Mouse (Mus musculus) thymus, adult 2 months (tissue): ENCODE measurements at regions not wholly inside any gene's neighbourhood (a gene's known extent, or its start where the extent isn't known, plus 50 kb on each side); places are given as distances from the start of the nearest gene placed in this dataset.

Experiments
- DNase-seq: peaks from one replicate; pipeline ENCODE4 v3.0.0; 2021
- H3K27ac ChIP-seq: fragments of 200-500 bp; 2 replicates; pipeline ENCODE4 v1.5.1; 2012; ENCODE audit warnings: low read length, control low read depth; ENCODE audit not compliant: control insufficient read depth, insufficient read depth
- H3K27me3 ChIP-seq: fragments of 200-500 bp; 2 replicates; pipeline ENCODE4 v1.6.1; 2012; ENCODE audit warnings: mild to moderate bottlenecking, low read length, moderate library complexity, mixed read lengths; ENCODE audit not compliant: control insufficient read depth, insufficient read depth
- H3K36me3 ChIP-seq: fragments of 200-500 bp; 2 replicates; pipeline ENCODE4 v1.6.1; 2012; ENCODE audit warnings: mild to moderate bottlenecking, low read length, moderate library complexity; ENCODE audit not compliant: control insufficient read depth, insufficient read depth
- H3K4me1 ChIP-seq: fragments of 200-500 bp; replicated peaks from 2 replicates; pipeline ENCODE4 v1.6.1; 2012; ENCODE audit warnings: low read length; ENCODE audit not compliant: control insufficient read depth, insufficient read depth
- H3K4me3 ChIP-seq: fragments of 200-500 bp; 2 replicates; pipeline ENCODE4 v1.5.1; 2012; ENCODE audit warnings: mild to moderate bottlenecking, low read length, control low read depth, moderate library complexity; ENCODE audit not compliant: control insufficient read depth, insufficient read depth
- CTCF ChIP-seq: fragments of 200-500 bp; IDR thresholded peaks from 2 replicates; pipeline ENCODE4 v1.5.1; 2012; ENCODE audit warnings: mild to moderate bottlenecking, control low read depth, low read length, moderate library complexity, borderline replicate concordance; ENCODE audit not compliant: control insufficient read depth, poor library complexity, insufficient read depth; ENCODE audit errors: extremely low read depth
- POLR2A ChIP-seq: fragments of 200-500 bp; IDR thresholded peaks from 2 replicates; pipeline ENCODE4 v1.6.1; 2012; ENCODE audit warnings: mild to moderate bottlenecking, low read length, control low read depth, moderate library complexity; ENCODE audit not compliant: control insufficient read depth, poor library complexity, insufficient read depth; ENCODE audit errors: extremely low read depth
- WGBS: fragments of 180-500 bp; shearing (Covaris S2); methylation state at CpG from one replicate; pipeline ENCODE4 v1.1.7; 2018; 5-methylcytosine and 5-hydroxymethylcytosine counted together

DNA sequence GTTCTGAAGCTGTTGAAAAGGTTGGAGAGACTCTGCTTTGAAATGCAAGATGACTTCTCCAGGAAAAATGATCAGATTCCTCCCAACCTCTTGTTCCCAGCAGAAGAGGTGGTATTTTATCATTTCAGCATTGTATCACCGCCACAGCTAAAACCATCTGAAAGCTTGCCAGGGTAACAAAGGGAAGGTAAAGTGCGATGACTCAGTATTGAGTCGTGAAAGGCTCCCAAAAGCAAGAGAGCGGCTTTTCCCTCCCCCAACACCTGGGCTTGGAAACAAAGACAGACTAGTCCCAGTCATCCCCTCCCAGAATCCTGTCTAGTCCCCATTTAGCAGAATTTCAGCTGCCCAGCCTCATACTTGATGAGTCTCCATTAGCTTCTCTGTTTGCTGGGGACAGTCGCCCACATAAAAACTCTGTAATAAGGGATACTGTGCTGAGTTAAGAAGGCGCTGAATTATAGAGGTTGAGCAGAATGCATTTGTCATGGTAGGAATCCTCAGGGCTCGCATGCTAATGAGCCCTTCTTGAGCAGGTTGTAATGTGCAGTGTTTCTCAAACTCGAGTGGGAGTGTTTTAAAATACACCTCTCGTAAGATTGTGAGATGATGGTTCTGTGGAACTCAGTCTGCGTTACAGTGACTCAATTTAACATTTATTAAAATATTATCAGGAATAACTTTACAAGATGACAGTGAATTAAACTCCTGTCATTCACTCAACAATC lies 125.8 kb upstream of the Stx16 start:
- no peak for TF ChIP-seq POLR2A
- no peak for TF ChIP-seq CTCF
- H3K4me1 ChIP-seq = no peaks in the 10 kb centered on the region
- DNase-seq = no peak
- 47% methylated on average over 10 of the region's 10 CpGs for WGBS
- no peaks in the 10 kb centered on the region for H3K27me3 ChIP-seq
- H3K4me3 ChIP-seq = no peak overlapping the region
- no peaks in the 10 kb centered on the region for H3K36me3 ChIP-seq
- H3K27ac ChIP-seq = no peak overlapping the region

DNA sequence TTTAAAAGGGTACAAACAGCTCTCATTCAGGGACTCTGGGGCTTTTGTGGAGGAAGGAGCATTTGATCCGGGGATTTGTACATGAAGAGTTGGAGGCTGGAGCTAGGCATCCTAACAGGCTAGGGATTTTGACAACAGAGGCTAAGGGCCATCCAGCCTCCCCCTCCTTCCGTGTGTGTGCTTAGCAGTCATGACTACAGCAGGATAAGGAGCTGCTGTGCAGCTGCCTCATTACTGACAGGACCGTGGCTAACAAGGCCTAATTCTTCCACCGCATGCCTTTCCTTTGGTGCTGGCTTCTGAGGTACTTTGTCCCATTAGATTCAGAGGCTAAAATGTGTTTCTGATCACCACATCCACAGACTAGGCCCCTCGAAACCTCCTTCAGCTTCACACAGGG lies 110.0 kb upstream of the Stx16 start:
- TF ChIP-seq CTCF (no peak), POLR2A (no peak)
- Histone ChIP-seq H3K27me3 (no peaks in the 10 kb centered on the region), H3K36me3 (no peaks in the 10 kb centered on the region), H3K27ac (no peak overlapping the region), H3K4me3 (no peak overlapping the region), H3K4me1 (no peaks in the 10 kb centered on the region)
- WGBS = 90% methylated on average over 5 of the region's 5 CpGs
- no peak for DNase-seq

DNA sequence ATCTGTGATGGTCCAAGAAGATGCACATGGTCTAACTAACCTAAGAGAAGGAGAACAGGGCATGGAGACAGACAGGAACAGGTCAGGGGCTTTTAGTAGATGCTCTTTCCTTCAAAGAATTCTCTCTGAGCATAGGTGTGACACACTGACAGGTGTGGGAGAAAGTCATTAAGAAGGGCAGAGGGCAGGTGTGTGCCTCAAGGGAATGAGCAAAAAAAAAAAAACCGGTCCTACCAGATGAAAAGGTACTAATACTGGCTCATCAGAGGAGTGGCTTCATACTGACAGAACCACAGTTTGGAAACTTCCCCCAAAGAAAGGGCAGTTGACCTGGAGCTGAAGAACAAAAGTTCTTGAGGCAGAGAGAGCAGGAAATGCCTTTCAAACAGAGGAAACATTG lies 105.3 kb upstream of the Stx16 start:
- 54% methylated on average over 1 of the region's 1 CpGs for WGBS
- no peaks in the 10 kb centered on the region for H3K4me1 ChIP-seq
- H3K27ac ChIP-seq = no peak overlapping the region
- no peaks in the 10 kb centered on the region for H3K36me3 ChIP-seq
- DNase-seq = no peak
- H3K4me3 ChIP-seq = no peak overlapping the region
- TF ChIP-seq POLR2A (no peak), CTCF (no peak)
- no peaks in the 10 kb centered on the region for H3K27me3 ChIP-seq

DNA sequence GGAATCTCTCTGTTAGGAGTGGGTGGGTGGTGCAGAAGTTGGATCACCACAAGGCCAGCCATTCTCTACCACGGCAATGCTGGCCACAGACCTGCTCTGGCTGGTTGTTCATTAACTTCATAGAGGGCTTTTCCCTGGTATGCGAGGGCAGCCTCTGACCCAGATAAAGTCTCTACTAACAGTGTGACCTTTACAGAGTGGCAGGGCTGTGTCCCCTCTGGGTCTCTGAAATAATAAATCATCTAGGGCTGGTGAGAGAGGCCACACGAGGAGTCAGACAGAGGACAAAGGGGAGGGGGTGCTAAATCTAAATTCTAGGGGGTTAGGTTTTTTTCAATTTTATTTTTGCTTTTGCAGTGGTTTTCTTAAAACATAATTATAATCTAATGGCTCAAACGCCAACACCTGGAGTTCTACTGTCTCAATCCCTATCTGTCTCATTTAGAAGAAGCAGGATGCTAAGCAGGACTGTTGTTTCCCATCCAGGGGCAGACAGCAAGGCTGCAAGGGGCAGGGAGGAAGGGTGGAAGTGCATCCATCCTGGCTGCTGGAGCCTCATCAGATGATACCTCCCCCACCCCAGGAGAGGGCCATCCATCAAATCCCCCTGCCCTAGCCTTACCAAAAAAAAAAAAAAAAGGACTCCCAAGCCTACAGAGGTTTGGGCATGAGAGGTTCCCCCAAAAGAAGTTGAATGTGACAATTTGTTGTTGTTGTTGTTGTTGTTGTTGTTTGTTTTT lies 99.6 kb upstream of the Stx16 start:
- no peaks in the 10 kb centered on the region for H3K4me1 ChIP-seq
- DNase-seq = no peak
- no peak for TF ChIP-seq POLR2A
- no peak for TF ChIP-seq CTCF
- WGBS = 69% methylated on average over 4 of the region's 4 CpGs
- no peaks in the 10 kb centered on the region for H3K36me3 ChIP-seq
- no peak overlapping the region for H3K4me3 ChIP-seq
- no peak overlapping the region for H3K27ac ChIP-seq
- H3K27me3 ChIP-seq = no peaks in the 10 kb centered on the region

DNA sequence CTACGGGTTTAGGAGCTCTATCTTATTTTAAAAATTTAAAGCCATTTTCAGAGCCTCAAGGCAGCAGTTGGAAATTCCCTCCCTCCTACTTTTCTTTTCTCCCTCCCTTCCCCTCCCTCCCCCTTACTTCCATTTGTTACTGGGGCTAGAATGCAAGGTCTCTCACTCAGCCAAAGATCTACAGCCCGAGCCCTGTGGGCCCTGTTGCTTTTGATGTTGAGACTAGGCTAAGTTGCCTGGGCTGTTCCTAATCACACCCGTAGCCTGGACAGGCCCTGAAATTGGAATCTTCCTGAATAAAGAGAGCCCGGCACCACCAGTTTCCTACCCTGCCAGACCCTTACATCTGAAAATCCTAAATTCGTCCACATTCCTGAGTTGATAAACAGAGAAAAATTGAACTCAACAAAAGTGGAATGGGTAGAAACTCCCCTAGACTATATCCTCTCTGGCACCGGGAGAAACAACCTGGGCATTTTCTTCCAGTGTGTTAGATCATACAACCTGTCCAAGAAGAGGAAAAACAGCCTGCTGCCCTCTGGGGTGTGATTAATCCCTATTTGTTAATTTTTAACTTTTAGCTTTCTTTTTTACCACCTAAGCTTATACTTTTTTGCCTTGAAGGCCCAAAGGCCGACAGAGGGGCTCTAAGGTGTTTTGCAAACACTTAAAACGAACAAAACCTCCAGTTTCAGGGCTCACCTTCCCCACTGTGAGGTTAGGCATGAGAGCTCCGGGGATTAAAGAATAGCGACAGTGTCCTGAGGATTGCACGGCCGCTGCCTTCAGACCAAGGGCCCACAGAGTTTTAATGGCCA lies 98.7 kb upstream of the Stx16 start:
- no peak overlapping the region for H3K4me3 ChIP-seq
- no peaks in the 10 kb centered on the region for H3K27me3 ChIP-seq
- DNase-seq = no peak
- no peak overlapping the region for H3K27ac ChIP-seq
- WGBS = 80% methylated on average over 12 of the region's 12 CpGs
- H3K36me3 ChIP-seq = no peaks in the 10 kb centered on the region
- H3K4me1 ChIP-seq = no peaks in the 10 kb centered on the region
- TF ChIP-seq POLR2A (no peak), CTCF (no peak)

DNA sequence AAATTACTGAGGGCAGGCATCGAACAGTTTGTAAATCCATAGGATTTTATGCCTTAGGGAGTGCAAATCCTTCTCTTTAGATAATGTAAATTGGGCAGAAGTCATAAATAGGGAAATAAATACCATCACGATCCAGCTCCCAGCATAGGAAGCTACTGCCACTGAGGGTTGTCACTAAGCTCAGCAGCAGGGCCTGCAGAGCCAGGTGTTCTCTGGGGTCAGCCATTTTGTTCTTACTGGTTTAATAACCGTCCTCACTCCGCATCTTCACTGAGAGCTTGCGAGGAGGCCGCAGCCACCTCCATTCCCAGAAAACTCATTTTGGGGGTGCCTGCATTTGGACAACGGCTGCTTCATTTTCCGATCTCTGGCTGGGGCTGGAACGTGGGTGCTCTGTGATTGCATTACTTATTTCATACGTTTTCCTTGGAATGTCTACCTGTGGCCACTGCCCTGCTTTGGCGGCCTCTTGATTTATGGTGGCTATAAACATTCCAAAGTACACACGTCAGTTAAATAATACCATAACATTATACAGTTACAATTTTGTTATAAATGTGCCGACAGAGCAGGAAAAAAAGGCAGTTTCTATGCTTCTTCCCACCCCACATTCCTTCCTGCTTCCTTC lies 97.9 kb upstream of the Stx16 start:
- Histone ChIP-seq H3K27ac (no peak overlapping the region), H3K4me1 (no peaks in the 10 kb centered on the region), H3K36me3 (no peaks in the 10 kb centered on the region), H3K27me3 (no peaks in the 10 kb centered on the region), H3K4me3 (no peak overlapping the region)
- TF ChIP-seq POLR2A (no peak), CTCF (no peak)
- 92% methylated on average over 13 of the region's 13 CpGs for WGBS
- DNase-seq = no peak
